Mouse (Mus musculus) hindbrain, embryonic 13.5 days (tissue): ENCODE measurements around the gene Gpr152. TPM values are rescaled to one million over a fixed set of nuclear protein-coding genes. Genes with fewer than 3 reads are reported as not detected.

Experiments used
- ATAC-seq: fragments of 200-750 bp; cut with Nextera tagmentation; 2 replicates; pipeline ENCODE4 v1.8.0; 2017; ENCODE audit warnings: moderate TSS enrichment; ENCODE audit not compliant: low FRiP score
- H3K27ac ChIP-seq: fragments of 300-500 bp; sonication (generic); 2 replicates; pipeline ENCODE4 v1.5.1; 2015; ENCODE audit warnings: inconsistent platforms, mild to moderate bottlenecking, moderate library complexity
- H3K27me3 ChIP-seq: fragments of 300-500 bp; sonication (generic); 2 replicates; pipeline ENCODE4 v1.6.1; 2015; ENCODE audit warnings: mild to moderate bottlenecking, inconsistent platforms
- H3K36me3 ChIP-seq: fragments of 300-500 bp; sonication (generic); 2 replicates; pipeline ENCODE4 v1.6.1; 2015; ENCODE audit warnings: mild to moderate bottlenecking, inconsistent platforms
- H3K4me1 ChIP-seq: fragments of 300-500 bp; sonication (generic); replicated peaks from 2 replicates; pipeline ENCODE4 v1.6.1; 2015; ENCODE audit warnings: inconsistent platforms
- H3K4me2 ChIP-seq: fragments of 300-500 bp; sonication (generic); 2 replicates; pipeline ENCODE4 v1.6.1; 2015; ENCODE audit warnings: inconsistent platforms, mild to moderate bottlenecking, moderate library complexity
- H3K4me3 ChIP-seq: fragments of 300-500 bp; sonication (generic); 2 replicates; pipeline ENCODE4 v1.5.1; 2015; ENCODE audit warnings: mild to moderate bottlenecking, inconsistent platforms
- H3K9ac ChIP-seq: fragments of 300-500 bp; sonication (generic); 2 replicates; pipeline ENCODE4 v1.6.1; 2015; ENCODE audit warnings: mild to moderate bottlenecking, inconsistent platforms
- H3K9me3 ChIP-seq: fragments of 300-500 bp; sonication (generic); 2 replicates; pipeline ENCODE4 v1.6.1; 2016; ENCODE audit warnings: inconsistent platforms
- WGBS: fragments of 180-500 bp; shearing (Covaris S2); methylation state at CpG from one replicate; pipeline ENCODE4 v1.1.7; 2015; 5-methylcytosine and 5-hydroxymethylcytosine counted together
- polyA plus RNA-seq: library from polyadenylated mRNA; unstranded; fragments of >200 nt; fragmentation: Nextera tagmentation; extraction: Ambion mirVana; gene quantifications from 2 replicates; pipeline ENCODE4 v1.2.1, GENCODE M21; 2015

Gene Gpr152
- polyA plus RNA-seq, 1 experiment from 2014 or later, result not detected

- Histone ChIP-seq H3K9me3 (no peaks in the 10 kb centered on the region), H3K4me3 (no peak overlapping the region), H3K27ac (no peak overlapping the region), H3K36me3 (no peaks in the 10 kb centered on the region), H3K4me2 (no peak overlapping the region), H3K9ac (peak overlapping the region; percentile 81; the same call in 1 of the 2 replicates), H3K4me1 (peaks cover 27% of the 10 kb centered on the region), H3K27me3 (0 out of 2 replicates have a peak, but pooled peaks cover 2% of the 10 kb centered on the region)
- ATAC-seq, result no peak
- 92% methylated on average over 10 of the region's 10 CpGs for WGBS
Measured at GRCm38 (mm10) chr19:4170723-4171392, 31.3 kb downstream of the Gpr152 start.

- no peak for ATAC-seq
- no peak overlapping the region for H3K27ac ChIP-seq
- H3K9me3 ChIP-seq, result no peaks in the 10 kb centered on the region
- no peak overlapping the region for H3K4me2 ChIP-seq
- 0 out of 2 replicates have a peak, but pooled peaks cover 2% of the 10 kb centered on the region for H3K27me3 ChIP-seq
- H3K36me3 ChIP-seq, result no peaks in the 10 kb centered on the region
- H3K4me1 ChIP-seq, result peaks cover 28% of the 10 kb centered on the region
- H3K9ac ChIP-seq, result peak overlapping the region; percentile 21
- 72% methylated on average over 13 of the region's 13 CpGs for WGBS
- no peak overlapping the region for H3K4me3 ChIP-seq
Measured at GRCm38 (mm10) chr19:4171393-4172290, 32.1 kb downstream of the Gpr152 start.

GRCm38 (mm10) chr19:4172925-4173324 is 33.3 kb downstream of the Gpr152 start:
- peaks cover 28% of the 10 kb centered on the region for H3K4me1 ChIP-seq
- H3K36me3 ChIP-seq, result no peaks in the 10 kb centered on the region
- H3K27me3 ChIP-seq, result 0 out of 2 replicates have a peak, but pooled peaks cover 2% of the 10 kb centered on the region
- no peak overlapping the region for H3K4me2 ChIP-seq
- peak overlapping the region; percentile 35; the same call in 1 of the 2 replicates for H3K9ac ChIP-seq
- H3K9me3 ChIP-seq, result no peaks in the 10 kb centered on the region
- H3K27ac ChIP-seq, result no peak overlapping the region
- 62% methylated on average over 11 of the region's 11 CpGs for WGBS
- no peak overlapping the region for H3K4me3 ChIP-seq
- no peak for ATAC-seq

GRCm38 (mm10) chr19:4175368-4175947 is 35.9 kb downstream of the Gpr152 start, which contains the start of gene Carns1:
Carns1 (minus strand) TSS chr19:4175479.
- H3K9ac ChIP-seq, result peak within 1 kb of the TSS; percentile 60; the same call in 1 of the 2 replicates
- peak within 1 kb of the TSS; percentile 4 for H3K4me3 ChIP-seq
- H3K36me3 ChIP-seq, result no peaks in the 10 kb centered on the region
- ATAC-seq, result peak; percentile 37; the same call in 1 of the 2 replicates
- H3K4me1 ChIP-seq, result peaks cover 17% of the 10 kb centered on the region
- no peak within 1 kb of the TSS for H3K27ac ChIP-seq
- H3K4me2 ChIP-seq, result peak within 1 kb of the TSS; percentile 31
- H3K9me3 ChIP-seq, result no peaks in the 10 kb centered on the region
- 4% methylated on average over 11 of the region's 11 CpGs for WGBS
- 0 out of 2 replicates have a peak, but pooled peaks cover 2% of the 10 kb centered on the region for H3K27me3 ChIP-seq

GRCm38 (mm10) chr19:4180411-4180810 is 40.8 kb downstream of the Gpr152 start:
- Histone ChIP-seq H3K9ac (no peak overlapping the region), H3K4me2 (no peak overlapping the region), H3K27ac (no peak overlapping the region), H3K9me3 (no peaks in the 10 kb centered on the region), H3K27me3 (no peaks in the 10 kb centered on the region), H3K4me1 (peaks cover 20% of the 10 kb centered on the region), H3K4me3 (no peak overlapping the region), H3K36me3 (no peaks in the 10 kb centered on the region)
- ATAC-seq, result no peak
- WGBS, result 92% methylated on average over 7 of the region's 7 CpGs

GRCm38 (mm10) chr19:4181892-4182291 is 42.3 kb downstream of the Gpr152 start:
- no peak for ATAC-seq
- WGBS, result 42% methylated on average over 3 of the region's 3 CpGs

GRCm38 (mm10) chr19:4183689-4184088 is 44.1 kb downstream of the Gpr152 start:
- no peak overlapping the region for H3K27ac ChIP-seq
- no peak overlapping the region for H3K4me2 ChIP-seq
- peaks cover 17% of the 10 kb centered on the region for H3K4me1 ChIP-seq
- ATAC-seq, result no peak
- 70% methylated on average over 2 of the region's 2 CpGs for WGBS
- no peak overlapping the region for H3K9ac ChIP-seq
- no peaks in the 10 kb centered on the region for H3K9me3 ChIP-seq
- H3K4me3 ChIP-seq, result no peak overlapping the region
- H3K36me3 ChIP-seq, result no peaks in the 10 kb centered on the region
- no peaks in the 10 kb centered on the region for H3K27me3 ChIP-seq

More at GRCm38 (mm10) chr19:4181892-4182291, 42.3 kb downstream of the Gpr152 start:
- Histone ChIP-seq H3K27ac (no peak overlapping the region), H3K4me2 (no peak overlapping the region), H3K27me3 (no peaks in the 10 kb centered on the region), H3K9ac (peak overlapping the region; percentile 30; the same call in 1 of the 2 replicates), H3K4me3 (no peak overlapping the region), H3K9me3 (no peaks in the 10 kb centered on the region), H3K36me3 (no peaks in the 10 kb centered on the region), H3K4me1 (peaks cover 17% of the 10 kb centered on the region)

- Histone ChIP-seq H3K36me3 (no peaks in the 10 kb centered on the region), H3K9ac (no peak overlapping the region), H3K4me2 (no peak overlapping the region), H3K4me3 (no peak overlapping the region), H3K9me3 (no peaks in the 10 kb centered on the region), H3K27ac (no peak overlapping the region), H3K4me1 (peaks cover 17% of the 10 kb centered on the region), H3K27me3 (no peaks in the 10 kb centered on the region)
- ATAC-seq, result no peak
- WGBS, result 62% methylated on average over 15 of the region's 15 CpGs
Measured at GRCm38 (mm10) chr19:4184976-4185975, 45.7 kb downstream of the Gpr152 start.

GRCm38 (mm10) chr19:4187303-4187702 is 47.7 kb downstream of the Gpr152 start:
- Histone ChIP-seq H3K9me3 (no peaks in the 10 kb centered on the region), H3K27ac (no peak overlapping the region), H3K27me3 (no peaks in the 10 kb centered on the region), H3K4me3 (no peak overlapping the region), H3K4me1 (peaks cover 14% of the 10 kb centered on the region), H3K4me2 (no peak overlapping the region), H3K9ac (no peak overlapping the region), H3K36me3 (no peaks in the 10 kb centered on the region)
- no peak for ATAC-seq
- 74% methylated on average over 3 of the region's 3 CpGs for WGBS

- Histone ChIP-seq H3K4me2 (no peak overlapping the region), H3K27ac (no peak overlapping the region), H3K9me3 (no peaks in the 10 kb centered on the region), H3K4me3 (no peak overlapping the region), H3K9ac (no peak overlapping the region; the same call in 1 of the 2 replicates), H3K4me1 (peaks cover 29% of the 10 kb centered on the region), H3K36me3 (peaks cover 11% of the 10 kb centered on the region), H3K27me3 (no peaks in the 10 kb centered on the region)
- WGBS, result 92% methylated on average over 12 of the region's 12 CpGs
- ATAC-seq, result no peak
Measured at GRCm38 (mm10) chr19:4189051-4189620, 49.5 kb downstream of the Gpr152 start.

GRCm38 (mm10) chr19:4190831-4191334 is 51.3 kb downstream of the Gpr152 start, which contains the start of gene Tbc1d10c:
Tbc1d10c (minus strand) TSS chr19:4191284.
- Histone ChIP-seq H3K27me3 (no peaks in the 10 kb centered on the region), H3K9me3 (no peaks in the 10 kb centered on the region), H3K4me1 (peaks cover 30% of the 10 kb centered on the region), H3K9ac (peak within 1 kb of the TSS; percentile 99), H3K36me3 (peaks cover 29% of the 10 kb centered on the region), H3K4me3 (peak within 1 kb of the TSS; percentile 97), H3K4me2 (peak within 1 kb of the TSS; percentile 96), H3K27ac (peak within 1 kb of the TSS; percentile 94)
- 76% methylated on average over 4 of the region's 4 CpGs for WGBS
- ATAC-seq, result no peak
